Mouse (Mus musculus): Measurements from ENCODE around the gene Ube2cbp. TPM values are rescaled to one million over a fixed set of nuclear protein-coding genes. Genes with fewer than 3 reads are reported as not detected.

Ube2cbp gene
- total RNA-seq, 4 experiments from 2014 or later: 6.2 to 9.4 (median 7.9) TPM

DNA sequence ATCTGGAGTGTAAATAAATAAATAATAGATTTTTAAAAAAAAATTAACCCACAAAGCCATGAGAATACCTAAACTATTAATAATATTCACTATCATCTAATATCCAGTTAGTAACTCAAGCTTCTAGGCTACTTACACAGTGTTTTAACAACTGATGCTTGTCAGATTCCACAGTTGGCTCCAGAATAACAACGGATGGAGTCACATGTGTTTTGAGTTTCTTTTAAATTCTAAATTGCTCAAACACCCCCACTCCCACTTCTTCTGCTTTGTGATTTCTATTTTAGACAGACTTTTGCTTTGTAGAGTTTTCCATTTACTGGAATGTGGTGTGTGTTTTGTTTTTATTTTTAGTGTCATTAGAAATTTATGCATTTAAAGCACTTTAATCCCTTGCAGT lies 140.0 kb downstream of the Ube2cbp start:
- no peak for DNase-seq (ENCODE audit: low spot score in 2 of 2)

DNA sequence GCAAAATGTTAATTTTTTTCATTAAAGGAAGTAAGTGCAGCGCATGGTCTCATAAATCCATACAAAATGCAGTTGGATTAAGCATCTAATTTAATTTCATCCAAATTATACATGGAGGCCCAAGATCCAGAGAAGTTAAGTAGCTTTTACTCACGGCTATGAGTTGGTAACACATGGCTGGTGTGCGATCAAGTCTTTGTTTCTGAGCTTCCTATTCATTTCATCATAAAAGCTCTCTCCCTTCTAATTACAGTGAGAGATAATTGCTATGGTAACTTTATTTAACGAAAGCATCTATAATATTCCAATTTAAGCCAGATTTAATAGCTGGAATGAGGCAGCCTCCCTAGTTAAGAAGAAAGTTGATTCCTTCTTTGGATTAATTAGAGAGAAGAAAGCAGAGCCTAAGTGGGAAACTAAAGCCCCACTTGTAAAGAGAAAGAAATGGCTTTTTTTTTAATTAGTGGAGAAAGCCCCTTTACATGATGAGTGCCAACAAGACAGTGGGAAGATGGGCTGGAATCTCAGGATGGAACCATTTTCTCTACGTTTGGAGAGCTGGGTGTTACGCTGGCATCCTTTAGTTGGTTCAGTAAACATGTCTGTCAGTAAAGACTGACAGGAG lies 145.1 kb downstream of the Ube2cbp start:
- DNase-seq (ENCODE audit: low spot score in 2 of 2): no peak

DNA sequence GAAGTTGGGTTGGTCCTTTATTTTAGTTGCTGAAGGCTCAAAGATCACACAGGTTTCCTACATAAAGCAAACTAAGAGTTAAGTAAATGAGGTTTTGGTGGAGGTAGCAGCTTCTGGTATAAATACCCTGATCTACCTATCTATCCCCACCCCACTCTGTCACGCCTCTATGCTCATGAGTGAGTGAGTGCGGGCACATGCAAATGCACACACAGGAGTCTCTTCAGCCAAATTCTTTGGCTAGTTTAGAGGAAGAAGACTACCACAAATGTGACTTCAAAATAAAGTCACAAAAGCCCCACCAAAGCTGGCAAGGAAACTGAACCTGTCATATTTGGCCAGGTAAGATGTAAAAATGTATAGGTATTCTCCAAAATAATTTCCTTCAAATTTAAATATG lies 149.1 kb downstream of the Ube2cbp start:
- DNase-seq (ENCODE audit: low spot score in 2 of 2): no peak

DNA sequence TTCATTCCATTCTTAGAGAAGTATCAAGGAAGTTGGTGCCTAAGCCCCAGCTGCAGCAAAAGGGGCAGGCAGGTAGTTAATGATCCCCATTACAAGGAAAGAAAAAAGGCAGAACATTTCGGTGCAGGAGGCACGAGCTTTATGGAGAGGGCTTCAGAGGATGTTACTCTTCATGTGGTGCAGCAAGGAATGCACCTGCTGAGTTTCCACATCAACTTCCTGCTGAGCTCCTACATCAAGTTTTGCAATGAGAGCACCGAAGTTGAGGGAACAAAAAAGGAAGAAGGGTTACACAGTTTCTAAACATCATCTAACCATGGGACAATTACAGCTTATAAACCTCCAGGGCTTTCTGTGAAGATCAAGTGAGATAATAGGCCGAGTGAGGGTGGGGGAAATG lies 156.1 kb downstream of the Ube2cbp start:
- no peak for DNase-seq (ENCODE audit: low spot score in 2 of 2)

DNA sequence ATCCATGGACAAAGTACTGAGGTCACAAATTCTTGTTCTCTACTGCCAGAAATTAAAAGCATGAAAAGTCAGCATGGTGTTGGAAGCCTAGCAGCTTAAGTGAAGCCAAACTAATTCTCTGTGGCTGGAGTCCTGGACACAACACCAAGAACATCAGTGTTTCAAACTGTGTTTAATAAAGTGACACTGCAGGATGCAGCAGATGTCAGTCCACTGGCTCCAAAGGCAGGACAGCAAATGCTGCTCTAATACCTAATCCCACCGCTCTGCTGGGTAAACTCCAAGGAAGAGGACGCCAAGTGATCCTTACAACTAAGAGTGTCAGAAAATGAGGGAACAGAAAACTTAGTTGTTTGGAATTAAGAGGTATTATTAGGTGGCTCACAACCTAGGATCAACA lies 158.2 kb downstream of the Ube2cbp start:
- no peak for DNase-seq (ENCODE audit: low spot score in 2 of 2)

DNA sequence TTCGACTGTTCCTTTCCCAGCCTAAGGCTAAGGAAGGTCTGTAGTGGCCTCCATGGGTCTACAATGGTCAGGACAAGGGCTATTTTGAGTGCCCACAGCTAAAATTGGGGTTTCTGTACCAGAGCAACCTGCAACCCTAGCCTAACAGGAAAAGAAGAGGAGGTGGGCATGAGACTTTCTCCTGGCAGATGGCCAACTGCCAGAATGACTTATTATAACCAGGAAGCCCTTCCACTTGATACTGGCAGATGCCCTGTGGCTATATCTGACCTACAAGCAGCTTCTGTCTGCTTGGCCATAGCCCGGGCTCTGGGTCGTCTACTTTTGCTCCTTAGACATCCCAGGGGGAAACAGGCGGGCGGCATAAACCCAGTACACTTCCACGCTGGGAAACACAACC lies 163.3 kb downstream of the Ube2cbp start:
- DNase-seq (ENCODE audit: low spot score in 2 of 2): no peak

DNA sequence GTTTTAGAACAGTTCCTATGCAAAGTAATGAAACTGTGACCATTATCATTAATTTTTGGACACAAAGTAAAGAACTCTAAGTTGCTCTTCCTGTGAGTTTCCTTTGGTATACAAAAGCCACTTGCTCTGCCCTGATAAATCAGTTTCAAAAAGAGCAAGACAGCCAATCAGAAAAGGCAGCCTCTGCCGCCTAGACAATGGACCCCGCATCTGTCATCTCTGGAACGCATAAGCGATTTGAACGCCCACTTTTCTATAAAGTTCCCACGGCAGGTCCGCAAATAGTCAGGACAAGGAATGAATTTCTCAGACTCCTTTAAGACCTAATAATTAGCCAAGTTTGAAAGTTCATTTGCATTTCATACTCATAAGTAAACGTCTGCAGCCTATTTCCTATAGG lies 166.2 kb downstream of the Ube2cbp start:
- DNase-seq (ENCODE audit: low spot score in 2 of 2): no peak

DNA sequence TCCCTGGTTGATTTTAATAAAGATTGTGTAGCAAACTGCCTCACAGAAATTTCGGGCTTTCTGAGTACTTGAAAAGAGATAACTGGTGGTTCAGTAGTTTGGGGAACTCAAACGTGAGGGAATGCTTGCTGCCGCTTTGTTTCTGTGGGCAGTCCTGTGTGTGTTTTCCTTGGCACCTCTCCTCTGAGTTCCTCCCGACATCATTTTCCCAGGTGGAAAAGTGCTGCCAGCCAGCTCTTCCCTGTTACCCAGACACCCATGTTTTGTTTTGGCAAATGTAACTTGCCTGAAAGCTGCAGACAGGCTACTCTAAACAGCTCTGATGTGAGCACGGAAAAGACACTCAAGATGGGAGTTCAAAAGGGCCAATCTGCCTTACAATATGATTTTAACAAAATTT lies 166.6 kb downstream of the Ube2cbp start:
- no peak for DNase-seq (ENCODE audit: low spot score in 2 of 2)

DNA sequence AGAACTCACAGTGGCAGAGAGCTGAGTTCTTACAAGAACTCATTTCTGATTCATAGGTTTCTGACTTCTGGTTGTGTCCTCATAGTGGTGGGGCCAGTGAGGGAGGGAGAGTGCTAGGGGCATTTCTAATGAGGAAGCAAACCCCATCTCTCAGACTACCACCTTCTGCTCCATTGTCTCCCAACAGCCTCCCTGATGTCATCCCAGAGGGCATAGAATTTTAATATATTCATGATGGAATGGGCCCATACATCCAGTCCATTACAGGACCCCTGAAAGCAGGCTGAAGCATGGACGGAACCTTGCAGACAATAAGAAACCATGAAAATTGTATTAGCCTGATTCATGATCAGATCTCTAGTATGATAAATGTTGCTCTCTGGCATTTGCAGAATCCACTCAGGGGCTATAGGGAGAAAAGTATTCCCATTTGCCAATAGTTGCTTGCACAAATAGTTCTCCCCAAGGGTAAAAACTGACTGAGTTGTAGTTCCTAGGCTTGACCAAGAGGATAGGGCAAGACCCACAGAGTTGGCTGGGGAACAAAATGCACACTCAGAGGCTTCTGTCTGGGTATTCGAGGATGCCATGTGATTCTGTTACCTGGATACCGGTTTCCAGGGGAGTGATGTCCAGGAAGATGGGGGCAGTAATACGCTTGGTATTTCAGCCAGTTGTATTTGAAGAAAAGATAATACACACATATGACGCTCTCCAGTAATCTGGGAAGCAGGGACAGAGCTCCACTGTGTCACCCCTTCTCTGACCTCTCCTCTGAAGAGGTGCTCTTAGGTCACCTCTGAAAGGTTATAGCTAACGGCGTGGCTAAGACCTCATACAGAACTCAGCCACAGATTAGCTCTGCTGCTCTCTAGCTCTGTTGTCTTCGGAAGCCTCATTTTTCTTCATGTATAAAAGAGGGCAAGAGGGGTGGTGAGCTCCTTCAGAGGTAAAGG lies 167.8 kb downstream of the Ube2cbp start:
- DNase-seq (ENCODE audit: low spot score in 2 of 2): no peak

DNA sequence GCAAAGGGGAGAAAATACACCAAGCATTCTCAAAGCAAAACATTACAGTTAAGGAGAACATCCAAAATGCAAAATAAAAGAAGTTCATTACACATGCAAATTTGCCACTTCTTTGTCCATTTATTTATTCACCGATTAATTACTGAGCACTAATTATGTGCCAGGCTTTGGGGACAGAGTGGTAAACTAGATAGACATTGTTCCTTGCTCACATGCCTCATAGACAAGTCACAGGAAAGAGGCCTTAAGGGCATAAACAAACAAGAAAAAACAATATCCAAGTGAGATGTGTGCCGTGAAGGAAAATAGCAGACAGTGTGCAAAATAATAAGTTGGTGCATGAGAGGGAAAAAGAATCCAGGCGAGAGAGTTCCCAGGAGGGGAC lies 177.2 kb downstream of the Ube2cbp start:
- no peak for DNase-seq (ENCODE audit: low spot score in 2 of 2)

DNA sequence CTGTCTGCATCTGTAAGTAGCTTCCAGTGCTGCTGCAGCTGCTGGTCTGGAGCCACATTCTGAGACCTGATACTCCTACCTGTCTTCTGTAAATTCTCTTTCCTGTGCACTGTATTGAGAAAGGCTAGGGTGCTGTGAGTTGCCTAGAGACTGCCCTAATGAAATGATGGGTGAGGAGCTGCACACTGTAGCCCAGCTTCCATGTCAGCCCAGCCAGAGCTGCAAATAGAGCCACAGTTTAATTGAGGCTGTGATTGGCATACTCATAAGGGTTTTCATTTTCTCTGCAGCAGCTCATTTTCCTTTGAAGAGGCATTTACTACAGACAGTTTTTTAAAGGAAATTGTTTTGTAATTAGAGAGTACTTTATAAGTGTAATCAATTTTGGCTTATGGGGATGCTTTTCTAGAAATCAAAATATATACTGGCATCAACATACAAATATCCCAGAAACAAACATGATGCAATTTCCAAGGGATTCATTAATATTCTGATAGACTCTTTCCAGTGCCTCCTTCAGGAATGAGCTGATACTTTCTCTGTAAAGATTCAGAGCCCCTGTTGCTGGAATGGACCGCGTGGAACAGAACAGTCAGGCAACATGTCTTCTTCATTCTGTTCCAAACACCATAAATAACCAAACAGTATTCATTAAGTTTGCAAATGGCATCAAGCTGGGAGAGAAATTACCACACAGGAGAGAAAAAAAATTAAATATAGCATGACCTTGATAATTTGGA lies 177.8 kb downstream of the Ube2cbp start:
- DNase-seq (ENCODE audit: low spot score in 2 of 2): peak in 1 of 2 experiments; percentile 14

DNA sequence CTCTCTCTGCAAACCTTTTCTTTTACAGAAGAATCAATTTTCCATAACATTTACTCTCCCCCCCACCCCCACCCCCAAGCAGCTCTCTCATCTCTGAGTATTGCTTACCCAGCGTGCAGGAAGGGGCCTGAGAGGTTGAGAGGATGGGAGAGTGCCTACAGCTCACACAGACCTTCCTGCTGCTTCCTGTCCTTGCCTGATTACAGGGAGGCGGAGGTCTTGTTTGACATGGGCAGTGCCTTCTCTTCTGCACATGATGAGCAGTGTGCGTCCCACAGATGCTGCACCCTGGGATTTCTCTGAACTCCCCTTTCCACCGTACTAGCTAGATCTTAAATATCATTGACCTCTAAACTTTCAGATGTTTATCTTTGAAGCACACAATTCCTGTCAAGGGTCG lies 182.2 kb downstream of the Ube2cbp start:
- DNase-seq (ENCODE audit: low spot score in 2 of 2): no peak

DNA sequence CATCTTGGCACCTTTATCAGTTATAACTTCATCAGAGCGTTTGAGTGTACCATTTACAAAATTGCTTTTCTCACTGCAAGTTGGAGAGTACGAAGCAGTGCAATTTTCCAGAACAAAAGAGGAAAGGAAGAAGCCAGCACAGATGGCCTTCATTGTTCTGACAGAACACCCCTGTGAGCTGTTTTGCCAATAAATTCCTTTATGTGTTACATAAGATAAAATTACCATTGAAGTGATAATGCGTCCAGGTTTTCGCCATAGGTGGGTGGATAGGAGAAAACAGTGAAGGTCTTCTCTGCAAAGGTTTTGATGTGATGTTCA lies 183.6 kb downstream of the Ube2cbp start:
- no peak for DNase-seq (ENCODE audit: low spot score in 2 of 2)

DNA sequence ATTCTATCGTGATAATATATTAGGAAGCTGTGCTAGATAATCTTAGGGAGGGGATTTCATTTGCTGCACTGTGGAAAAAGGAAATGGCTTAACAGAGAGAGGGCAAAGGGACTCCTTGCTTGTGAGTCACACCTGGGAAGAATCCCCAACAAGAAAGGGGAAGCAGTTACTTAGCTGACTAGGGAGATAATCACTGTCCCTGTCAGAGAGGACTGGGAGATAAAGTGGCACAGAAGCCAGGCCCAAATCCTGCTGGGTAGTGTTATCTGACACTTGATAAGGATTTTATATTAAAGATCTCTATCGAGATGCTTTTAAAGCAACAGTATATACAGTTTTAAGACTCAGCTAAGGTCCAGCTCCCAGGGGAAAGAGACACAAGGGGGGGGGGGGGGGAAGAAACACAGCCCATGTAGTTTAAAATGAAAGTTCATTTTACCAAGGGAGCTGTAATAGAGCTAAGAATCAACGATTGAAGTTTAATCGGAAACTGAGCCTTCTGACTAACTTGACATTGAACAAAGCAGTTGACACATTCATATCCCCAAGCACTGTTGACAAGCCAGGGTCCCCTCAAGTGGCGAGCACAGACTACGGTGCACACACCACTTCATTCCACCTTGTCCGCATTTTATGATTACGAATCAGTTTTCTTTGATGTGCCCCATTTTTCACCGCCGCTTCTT lies 184.1 kb downstream of the Ube2cbp start:
- DNase-seq (ENCODE audit: low spot score in 2 of 2): no peak

DNA sequence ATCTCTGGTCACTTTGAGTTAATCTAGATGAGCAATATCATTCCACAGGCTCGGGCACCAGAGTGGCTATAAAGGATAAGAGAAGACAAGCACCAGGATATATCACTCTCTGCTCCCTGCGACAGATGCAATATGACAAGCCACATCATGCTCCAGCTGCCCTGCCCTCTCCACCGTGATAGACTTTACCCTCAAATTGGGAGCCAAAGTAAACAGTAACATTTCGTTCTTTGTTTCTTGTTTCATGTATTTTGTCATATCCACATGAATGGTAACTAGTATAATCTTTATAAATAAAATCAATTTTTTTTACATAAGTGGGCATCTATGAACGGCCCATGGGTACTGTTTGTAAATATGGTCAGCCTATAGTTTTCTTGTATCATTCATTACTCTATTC lies 195.2 kb downstream of the Ube2cbp start:
- DNase-seq (ENCODE audit: low spot score in 2 of 2): no peak

DNA sequence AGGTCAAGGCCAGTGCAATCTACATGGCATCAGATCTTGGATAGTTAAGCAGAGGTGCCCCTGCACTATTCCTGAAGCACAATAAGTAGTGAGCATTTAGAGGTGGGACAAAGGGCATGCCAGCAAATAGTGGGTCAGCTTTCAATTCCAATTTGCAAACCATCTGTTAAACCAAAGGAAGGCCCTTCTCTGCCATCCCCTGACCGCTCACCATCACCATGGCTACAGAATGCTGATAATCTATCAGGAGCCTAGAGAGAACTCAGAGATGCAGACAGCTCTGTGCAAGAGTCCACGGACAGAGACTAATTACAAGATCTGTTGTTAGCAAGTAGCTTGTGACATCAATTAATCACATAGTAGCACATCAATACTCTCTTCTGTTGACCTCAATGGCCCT lies 198.1 kb downstream of the Ube2cbp start:
- DNase-seq (ENCODE audit: low spot score in 2 of 2): no peak

Other genes with a start within 250 kb of the Ube2cbp start
- gene Dop1a, start 2.2 kb upstream of the Ube2cbp start, total RNA-seq (2022): 10 to 100 TPM; 53.2 to 62.0 (median 57.5) TPM
- gene Pgm3, start 106.9 kb upstream of the Ube2cbp start, total RNA-seq (2022): 10 to 100 TPM; 17.9 to 21.1 (median 18.7) TPM
- gene Rwdd2a, start 107.0 kb upstream of the Ube2cbp start, total RNA-seq (2022): 10 to 100 TPM; 28.6 to 32.2 (median 30.4) TPM
- 10 to 100 TPM; 50.5 to 62.9 (median 52.2) TPM for gene Me1, start 231.0 kb upstream of the Ube2cbp start, total RNA-seq (2022)

Measured in left cerebral cortex, adult 8-10 months (tissue).